Mouse (Mus musculus) heart, embryonic 11.5 days (tissue): ENCODE results near the gene Cdan1. TPM values are rescaled to one million over a fixed set of nuclear protein-coding genes. Genes with fewer than 3 reads are reported as not detected.

Source experiments
- polyA plus RNA-seq: library from polyadenylated mRNA; unstranded; fragments of >200 nt; fragmentation: Nextera tagmentation; extraction: Ambion mirVana; gene quantifications from 2 replicates; pipeline ENCODE4 v1.2.1, GENCODE M21; 2014

The Cdan1 gene
- polyA plus RNA-seq, 1 experiment from 2014 or later: 8.0 TPM

Other genes with a start within 250 kb of the Cdan1 start
- 20.6 and 21.3 TPM in 2 replicates for gene Haus2, start 240.7 kb downstream of the Cdan1 start, polyA plus RNA-seq
- 19.1 and 21.8 TPM in 2 replicates for gene Lrrc57, start 240.6 kb downstream of the Cdan1 start, polyA plus RNA-seq
- gene Stard9, start 221.0 kb downstream of the Cdan1 start, polyA plus RNA-seq: 2.9 and 4.4 TPM in 2 replicates
- 3.2 and 4.0 TPM in 2 replicates for gene Ttbk2, start 476 bp upstream of the Cdan1 start, polyA plus RNA-seq
- gene Ubr1, start 120.6 kb upstream of the Cdan1 start, polyA plus RNA-seq: 17.9 and 25.0 TPM in 2 replicates
- gene Tmem62, start 126.9 kb upstream of the Cdan1 start, polyA plus RNA-seq: 3.6 and 3.8 TPM in 2 replicates
- gene Ccndbp1, start 158.3 kb upstream of the Cdan1 start, polyA plus RNA-seq: 36.0 and 37.6 TPM in 2 replicates
- gene Epb42, start 186.9 kb upstream of the Cdan1 start, polyA plus RNA-seq: 19.5 and 30.3 TPM in 2 replicates
- gene Tgm5, start 235.7 kb upstream of the Cdan1 start, polyA plus RNA-seq: not detected in 2 replicates